Mouse (Mus musculus) lung, adult 18-20 months (tissue): ENCODE measurements around the gene Grasp.
A peak's percentile ranks its signal among the peaks of the same experiment; 100 is the strongest.

ENCODE experiments used
- DNase-seq, 2 experiments: peaks; one replicate each; pipeline ENCODE4 v3.0.0; 2022; ENCODE audit warnings: mixed read lengths in 2 of 2

The Grasp gene

DNA sequence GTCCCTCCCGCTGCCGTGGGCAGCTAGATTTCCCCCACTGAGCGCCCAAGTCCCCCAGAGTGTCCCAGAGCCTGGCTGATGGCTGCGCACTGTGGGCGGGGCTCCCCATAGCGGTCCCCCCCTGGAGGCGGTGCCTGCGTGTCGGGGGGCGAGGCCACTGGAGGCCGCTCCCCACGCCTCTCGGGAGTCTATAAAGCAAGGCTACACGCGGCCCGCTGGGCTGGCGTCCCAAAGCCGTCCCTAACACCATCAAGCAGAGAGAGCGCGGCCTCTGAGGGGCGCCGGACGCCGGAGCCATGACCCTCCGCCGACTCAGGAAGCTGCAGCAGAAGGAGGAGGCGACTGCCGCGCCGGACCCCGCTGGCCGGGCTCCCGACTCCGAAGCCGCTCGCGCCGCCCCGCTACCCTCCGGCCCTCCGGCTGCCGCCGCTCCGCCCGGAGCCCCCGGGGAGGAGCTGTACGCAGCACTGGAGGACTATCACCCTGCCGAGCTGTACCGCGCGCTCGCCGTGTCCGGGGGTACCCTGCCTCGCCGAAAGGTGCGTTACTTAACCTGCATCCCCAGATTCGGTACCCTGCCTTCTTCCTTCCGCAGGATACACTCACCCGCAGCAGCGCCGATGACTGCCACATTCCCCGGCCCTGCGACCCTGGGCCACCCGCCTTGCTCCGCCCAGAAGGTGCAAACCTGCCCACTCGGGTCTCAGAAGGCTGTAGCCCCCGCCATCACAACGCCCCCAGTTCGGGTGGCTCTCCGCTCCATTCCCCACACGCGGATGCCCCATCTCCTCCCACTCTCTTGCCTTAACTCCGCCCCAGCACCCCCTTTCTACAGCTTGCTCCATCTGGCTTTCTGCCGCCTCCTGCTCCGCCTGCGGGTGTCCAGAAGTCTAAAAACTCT lies at the start of gene Grasp:
Gene Grasp, plus strand, starts transcription at position 183 of the 901 bp plus-strand sequence.
- DNase-seq, result peak; percentile 92 to 95

- DNase-seq, result no peak
These were observed 49.5 kb upstream of the Grasp start for GRCm38 (mm10) chr15:101174294-101175130.

GRCm38 (mm10) chr15:101175131-101175460 lies 48.9 kb upstream of the Grasp start:
- DNase-seq, result no peak

- no peak for DNase-seq
These were observed 48.2 kb upstream of the Grasp start for GRCm38 (mm10) chr15:101175613-101176283.

- no peak for DNase-seq
These were observed 47.7 kb upstream of the Grasp start for GRCm38 (mm10) chr15:101176284-101176680.

DNA sequence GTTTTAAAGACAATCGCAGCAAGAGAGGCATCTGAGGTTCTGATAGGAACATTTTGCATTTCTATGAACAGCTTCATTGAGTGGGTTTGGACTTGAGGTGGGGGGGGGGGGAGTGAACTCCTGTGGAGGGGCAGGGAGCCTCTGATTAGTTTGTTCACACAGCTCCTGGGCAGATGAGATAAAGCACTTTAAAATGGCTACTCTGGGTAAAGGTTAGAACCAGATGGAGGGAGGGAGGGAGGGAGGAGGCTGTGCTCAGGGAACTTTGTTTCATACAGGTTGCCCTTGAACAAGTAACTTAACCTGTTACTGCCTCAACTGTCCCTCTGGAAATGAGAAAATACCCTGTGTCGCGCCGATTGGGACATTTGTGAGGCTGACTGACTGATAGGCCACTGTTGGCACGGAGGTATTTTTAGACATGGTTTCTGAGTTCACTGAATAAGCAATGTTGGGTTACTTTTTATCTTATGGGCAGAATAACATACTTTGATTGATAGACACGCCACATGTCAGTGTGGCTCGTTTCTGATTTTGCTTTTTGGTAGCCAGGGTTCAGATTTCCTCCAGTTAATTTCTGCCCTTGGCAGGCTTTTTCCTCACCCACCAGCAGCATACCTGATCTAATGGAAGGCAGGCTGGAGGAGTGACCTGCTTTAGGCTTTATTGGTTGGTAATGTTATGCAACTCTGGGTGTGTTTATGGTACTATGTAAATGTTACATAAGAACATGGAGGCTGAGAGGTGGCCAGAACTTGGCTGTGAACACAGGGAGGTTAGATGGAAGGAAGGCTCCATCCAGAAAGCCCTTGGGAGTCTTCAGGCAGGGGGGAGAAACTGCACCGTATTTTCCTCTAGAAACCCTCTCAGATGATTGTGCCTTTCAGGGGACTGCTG lies 46.9 kb upstream of the Grasp start:
- no peak for DNase-seq

DNA sequence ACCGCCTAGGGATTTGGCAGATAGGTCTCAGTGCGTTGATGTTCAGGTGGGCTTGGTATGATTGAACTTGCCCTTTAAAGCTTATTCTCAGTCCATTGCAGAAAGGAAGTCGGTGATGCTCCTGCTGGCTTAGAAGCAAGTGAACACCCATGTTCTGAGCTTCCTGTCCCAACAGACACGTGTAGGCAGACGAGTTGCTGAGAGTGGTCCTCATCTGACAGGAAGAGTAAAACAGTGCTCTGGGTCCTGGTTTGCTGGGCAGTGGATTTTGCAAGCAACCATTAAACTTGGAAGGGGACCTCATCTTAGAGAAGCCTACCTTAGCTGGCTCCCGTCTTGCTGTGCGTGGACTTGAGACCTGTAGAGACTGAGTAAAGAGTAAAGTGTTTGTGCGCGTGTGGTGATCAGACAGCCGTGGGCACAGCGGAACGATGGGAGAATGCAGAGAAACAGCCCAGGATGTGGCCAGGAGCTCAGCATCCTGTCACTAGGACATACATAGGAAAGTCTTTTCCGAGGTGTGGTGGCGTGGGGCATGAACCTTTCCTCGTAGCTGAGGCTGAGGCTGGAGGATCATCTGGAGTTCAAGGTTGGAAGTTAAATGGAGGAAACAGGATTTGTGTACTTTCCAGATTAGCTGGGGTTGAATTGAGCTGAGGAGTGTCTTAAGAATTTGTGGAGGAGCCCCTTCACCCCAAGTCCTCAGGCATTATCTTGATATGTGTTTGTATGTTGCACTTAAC lies 43.5 kb upstream of the Grasp start:
- no peak for DNase-seq

GRCm38 (mm10) chr15:101181106-101181466 lies 42.9 kb upstream of the Grasp start:
- DNase-seq, result no peak

DNA sequence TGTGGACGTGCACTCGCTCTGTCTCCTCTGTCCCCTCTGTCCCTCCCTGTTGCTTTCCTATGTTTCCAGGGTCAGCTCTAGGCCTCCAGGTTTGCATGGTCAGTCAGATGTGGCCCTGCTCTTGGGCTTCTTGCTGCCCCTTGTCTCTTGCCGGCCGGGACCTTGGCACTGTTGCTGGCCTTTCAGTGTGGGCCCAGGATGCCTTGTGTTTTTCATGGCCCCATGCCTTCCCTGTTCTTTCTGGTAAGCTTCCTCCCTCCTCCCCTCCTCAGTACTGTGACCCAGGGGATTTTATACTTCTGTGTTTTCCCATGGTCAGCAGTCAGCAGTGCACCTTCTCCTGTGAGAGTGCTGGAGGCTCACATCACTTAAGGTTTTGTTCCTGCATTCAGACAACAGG lies 42.5 kb upstream of the Grasp start:
- no peak for DNase-seq

- no peak for DNase-seq
These were observed 41.3 kb upstream of the Grasp start for GRCm38 (mm10) chr15:101182676-101183075.

- DNase-seq, result no peak
These were observed 39.7 kb upstream of the Grasp start for GRCm38 (mm10) chr15:101184300-101184699.

- DNase-seq, result no peak
These were observed 38.4 kb upstream of the Grasp start for GRCm38 (mm10) chr15:101185549-101185948.

GRCm38 (mm10) chr15:101187907-101188306 lies 36.1 kb upstream of the Grasp start:
- DNase-seq, result no peak

GRCm38 (mm10) chr15:101189981-101190761 lies 33.8 kb upstream of the Grasp start:
- no peak for DNase-seq

- no peak for DNase-seq
These were observed 33.2 kb upstream of the Grasp start for GRCm38 (mm10) chr15:101190762-101191150.

- peak; percentile 82 to 89 for DNase-seq
These were observed 32.3 kb upstream of the Grasp start for GRCm38 (mm10) chr15:101191459-101192259.

DNA sequence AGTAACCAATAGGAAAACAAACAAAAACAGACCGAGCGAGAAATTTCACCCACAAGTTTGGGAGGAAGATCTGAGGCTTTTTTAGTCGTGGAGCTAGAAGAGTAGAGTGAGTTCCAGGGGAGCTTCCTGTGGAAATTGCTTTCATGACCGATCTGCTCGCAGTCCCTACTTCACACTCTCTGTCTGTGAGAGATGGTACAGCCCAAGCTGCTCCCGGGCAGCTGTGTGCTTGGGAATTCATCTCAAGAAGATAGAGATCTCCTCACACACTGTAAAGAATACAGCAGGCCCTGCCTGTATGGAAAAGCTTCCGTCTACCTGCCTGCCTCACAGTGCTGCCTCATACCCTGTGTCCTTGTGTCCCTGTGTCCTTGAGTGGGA lies 31.7 kb upstream of the Grasp start:
- no peak for DNase-seq

DNA sequence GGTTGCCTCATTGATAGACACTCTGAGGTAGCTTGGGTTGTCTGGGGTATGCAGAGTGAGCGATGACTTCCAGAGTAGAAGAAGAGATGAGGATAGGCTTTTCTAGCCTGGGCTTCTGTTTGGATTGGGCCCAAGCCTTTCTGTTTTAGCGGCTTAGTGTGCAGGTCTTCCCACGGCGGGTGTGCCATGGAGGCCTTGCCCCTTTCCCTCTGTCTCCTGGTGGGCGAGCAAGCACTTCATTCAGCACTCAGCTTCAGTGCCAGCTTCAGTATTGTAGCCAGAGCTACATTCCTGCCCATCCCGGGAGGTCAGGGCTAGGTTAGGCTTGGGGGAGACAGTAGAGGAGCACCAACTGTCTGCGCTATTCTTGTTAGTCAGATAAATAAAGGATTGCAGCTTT lies 31.3 kb upstream of the Grasp start:
- DNase-seq, result no peak

DNA sequence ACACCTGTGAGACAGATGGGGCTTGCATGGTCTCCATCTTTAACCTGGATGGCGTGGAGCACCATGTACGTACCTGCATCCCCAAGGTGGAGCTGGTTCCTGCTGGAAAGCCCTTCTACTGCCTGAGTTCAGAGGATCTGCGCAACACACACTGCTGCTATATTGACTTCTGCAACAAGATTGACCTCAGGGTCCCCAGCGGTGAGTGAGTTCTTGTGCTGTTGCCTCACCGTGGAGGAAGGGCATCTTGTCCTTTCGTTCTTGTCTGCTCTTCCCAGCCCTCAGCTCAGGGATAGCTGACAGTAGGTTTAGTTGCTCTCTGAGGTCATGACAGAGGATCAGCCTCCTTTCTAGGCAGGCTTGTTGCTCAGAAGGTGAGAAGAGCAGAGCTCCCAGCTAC lies 30.0 kb upstream of the Grasp start:
- DNase-seq, result no peak
